Mouse (Mus musculus) spleen, postnatal 4 days (tissue): ENCODE measurements around the gene Entpd3.

ENCODE experiments used
- DNase-seq, 2 experiments: peaks; one replicate each; pipeline ENCODE4 v3.0.0; 2022; ENCODE audit warnings: low spot score in 2 of 2

Entpd3 gene

DNA sequence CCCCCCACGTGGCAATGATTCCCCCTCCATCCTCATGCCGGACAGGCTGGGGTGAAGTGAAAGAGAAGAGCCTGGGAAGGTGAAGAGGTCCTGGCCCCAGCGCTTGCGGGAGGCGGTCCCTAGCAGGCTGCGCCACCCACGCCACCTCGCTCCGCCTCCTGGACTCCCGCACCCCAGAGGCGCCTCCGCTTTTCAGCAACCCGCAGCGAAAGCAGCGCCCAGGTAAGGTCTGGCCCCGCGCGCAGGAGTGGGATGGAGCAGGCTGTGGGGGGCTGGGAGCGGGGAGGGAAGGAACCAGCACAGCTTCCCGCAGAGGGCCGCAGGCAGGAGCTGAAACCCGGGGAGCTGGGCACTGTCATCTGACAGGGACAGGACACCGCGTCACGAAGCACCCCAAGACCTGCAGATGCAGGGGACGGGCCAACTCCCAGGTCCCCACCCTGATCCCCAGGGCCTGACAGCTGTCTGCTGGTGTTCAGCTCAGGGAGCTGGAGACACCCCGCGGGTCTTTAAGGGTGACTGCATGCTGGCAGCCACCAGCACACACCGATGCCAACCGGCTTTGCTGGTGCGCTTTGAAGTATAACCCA, at the start of gene Entpd3:
TSS of gene Entpd3 (plus strand) at position 157 of the 590 bp plus-strand sequence.
- no peak for DNase-seq

DNA sequence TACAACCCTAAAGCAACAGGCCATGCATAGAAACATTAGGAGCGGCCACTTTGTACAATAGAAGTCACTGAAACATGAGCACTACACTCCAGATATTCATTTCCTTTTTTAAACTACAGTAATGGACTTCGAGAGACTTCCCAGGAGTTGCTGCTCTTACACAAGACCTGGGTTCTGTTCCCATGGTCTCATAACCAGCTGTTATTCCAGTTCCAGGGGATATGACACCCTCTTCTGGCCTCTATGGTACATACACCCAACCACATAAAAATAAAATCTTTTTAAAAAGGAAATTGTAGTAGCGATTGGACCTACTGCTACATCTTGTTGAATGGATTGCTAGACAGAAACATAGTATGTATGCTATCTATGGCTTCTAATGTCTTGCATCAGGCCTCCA, 48.1 kb upstream of the Entpd3 start:
- DNase-seq, result no peak

DNA sequence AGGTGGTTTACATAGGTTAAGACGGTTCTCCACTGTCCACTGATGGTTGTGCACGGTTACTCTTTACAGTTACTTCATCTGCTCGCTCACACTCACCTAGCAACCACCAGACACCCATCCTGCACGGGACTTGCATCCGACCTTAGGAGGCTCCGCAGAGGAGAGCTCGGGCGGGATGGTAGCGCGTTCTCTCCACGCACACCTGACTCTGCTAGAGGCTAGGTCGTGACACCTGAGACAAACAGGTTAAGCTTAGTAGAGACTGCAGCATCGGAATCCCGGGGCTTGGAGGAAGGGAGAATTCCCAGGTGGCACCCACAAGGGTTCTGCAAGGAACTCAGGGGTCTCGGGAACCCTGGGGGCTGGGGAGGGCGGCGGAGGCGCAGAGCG, 47.6 kb upstream of the Entpd3 start, which contains the start of gene Eif1b:
TSS of gene Eif1b (plus strand) at position 223 of the 390 bp plus-strand sequence.
- no peak for DNase-seq

DNA sequence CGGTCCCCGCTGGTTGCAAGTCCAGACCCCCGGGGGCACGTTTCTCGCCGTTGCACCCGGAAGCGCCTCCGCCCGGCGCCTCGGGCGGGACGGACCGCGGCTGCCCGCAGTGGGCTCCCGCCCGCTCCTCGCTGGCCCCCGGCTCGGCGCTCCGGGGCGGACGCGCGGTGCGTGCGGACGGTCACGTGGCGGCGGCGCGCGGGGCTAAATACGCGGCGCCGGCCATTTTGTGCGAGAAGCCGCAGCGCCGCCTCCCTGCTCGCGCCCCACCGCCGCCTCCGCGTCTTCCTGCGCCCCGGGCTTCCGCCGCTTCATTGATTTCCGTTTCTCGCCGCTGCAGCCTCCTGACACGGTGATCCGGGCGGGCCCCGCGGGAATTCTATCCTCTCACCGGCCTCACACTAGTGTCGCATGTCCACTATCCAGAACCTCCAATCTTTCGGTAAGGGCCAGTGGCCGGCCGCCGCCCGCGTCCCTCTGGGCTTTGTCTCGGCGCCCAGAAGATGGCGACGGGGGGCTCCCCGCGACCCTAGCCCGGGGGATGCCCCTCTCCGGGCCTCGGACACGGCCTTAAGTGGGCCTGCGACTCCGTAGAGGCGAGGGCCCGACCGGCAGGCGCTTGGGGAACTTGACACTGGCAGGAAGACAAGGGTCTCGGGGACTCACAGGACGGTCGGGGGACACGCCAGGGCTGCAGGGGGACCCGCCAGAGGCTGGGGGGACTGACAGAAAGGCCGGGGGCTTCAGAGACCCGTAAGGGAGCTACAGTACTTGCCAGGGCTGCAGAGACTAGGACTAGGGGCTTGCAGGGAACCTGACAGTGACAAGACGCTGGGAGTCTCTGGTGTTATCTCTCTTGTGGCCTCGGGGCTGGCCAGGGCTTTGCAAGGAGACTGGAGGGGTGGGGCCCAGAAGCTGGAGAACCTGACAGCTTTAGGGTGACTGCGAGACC, 46.9 kb upstream of the Entpd3 start:
- peak; percentile 74 to 90 for DNase-seq

DNA sequence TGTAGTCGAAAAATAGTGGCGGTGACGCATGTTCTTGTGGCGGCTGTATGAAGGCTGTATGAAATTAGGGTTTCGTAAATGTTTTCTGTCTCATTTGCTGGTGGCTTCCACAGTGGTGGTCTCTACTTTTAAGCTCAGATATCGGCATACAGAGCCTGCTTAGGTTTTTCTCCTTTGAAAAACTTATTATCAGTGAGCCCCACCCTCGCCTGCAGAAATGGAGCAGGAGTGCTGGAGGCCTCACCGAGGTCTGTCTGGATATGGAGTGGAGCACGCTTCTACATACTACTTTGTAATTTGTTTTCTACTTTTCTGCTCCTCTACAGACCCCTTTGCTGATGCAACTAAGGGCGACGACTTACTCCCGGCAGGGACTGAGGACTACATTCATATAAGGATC, 45.8 kb upstream of the Entpd3 start:
- DNase-seq, result no peak

DNA sequence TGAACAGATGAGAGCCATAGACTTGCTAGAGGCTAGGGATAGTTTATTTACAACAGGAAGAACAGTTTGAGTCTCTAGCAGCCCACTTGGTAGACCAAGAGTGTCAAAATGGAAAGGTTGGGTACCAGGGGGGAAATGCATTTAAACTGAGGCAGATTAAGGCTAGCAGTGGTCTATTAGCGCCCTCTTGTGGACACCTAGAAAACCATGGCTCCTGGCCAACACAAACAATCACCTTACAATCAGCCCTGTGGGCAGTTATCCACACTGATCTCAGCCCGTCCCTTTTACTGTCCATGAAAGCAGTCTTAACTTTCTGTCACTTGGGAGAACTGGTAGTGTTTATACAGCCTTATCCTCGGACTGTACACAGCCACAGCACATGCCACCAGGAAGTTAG, 42.9 kb upstream of the Entpd3 start:
- peak; percentile 51 to 72 for DNase-seq

DNA sequence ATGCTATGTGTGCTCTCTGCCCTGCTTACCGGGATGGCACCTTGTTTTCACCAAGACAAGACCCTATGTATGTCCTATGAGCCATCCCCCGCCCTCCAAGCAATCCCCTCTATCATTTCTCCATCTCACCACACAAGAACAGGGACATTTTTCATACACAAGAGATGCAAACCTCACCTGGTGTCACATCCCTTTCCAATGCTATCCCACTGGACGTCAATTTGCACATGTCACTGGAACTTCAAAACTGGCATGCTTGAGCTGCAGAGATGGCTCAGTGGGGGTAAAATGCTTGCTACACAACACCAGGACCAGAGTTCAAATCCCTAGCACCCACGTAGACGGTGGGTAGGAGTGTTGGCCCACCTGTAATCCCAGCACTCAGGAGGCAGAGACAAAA, 41.6 kb upstream of the Entpd3 start:
- DNase-seq, result no peak

DNA sequence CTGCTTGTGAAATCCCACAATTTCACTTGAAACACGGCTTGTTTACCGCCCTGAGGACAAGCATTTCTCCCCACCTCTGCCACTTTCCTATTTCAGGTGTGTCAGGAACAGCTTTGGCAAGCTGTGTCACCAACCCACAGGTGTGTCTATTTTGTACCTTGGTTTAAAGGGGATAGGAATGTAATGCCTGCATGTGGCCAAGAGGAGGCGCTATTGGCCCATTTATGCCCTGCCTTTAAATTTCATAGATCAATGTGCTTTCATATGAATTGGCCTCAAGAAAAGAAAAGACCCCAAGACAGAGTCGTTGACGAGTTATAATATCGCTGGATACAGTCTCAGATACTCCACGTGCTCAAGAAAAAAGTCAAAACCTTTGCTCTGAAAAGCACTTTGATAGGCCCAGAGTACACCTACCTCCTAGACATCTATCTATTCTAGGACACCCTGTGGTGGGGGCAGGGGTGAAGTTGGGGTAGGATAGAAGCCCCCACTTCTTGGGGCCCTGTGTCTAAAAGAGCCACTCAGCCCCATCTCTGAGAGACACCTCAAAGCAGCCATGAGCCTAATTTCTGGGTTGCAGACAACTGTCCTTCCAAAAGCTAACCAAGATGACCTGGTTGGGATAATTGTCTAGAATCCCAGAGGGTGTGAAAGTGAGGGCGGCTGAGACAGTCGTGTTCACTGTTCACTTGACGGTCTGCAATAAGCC, 38.3 kb upstream of the Entpd3 start:
- DNase-seq, result no peak

DNA sequence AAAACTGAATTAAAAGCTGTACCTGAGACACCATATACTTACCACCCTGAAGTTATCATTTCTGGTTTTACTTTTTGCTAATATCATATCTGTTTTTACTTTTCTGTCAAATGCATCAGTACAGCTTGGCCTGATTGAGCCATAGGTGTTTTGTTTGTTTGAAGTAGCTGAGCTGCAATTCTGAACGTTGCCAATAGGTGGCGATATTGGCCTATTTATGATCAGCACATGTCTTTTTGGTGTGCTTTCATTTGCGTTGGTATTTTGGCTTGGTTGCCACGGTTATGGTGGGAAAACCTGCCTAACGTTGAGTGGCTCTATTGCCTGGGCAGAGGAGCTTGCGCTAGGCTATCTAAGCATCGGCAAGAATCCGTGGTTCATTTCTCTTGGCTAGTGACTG, 37.6 kb upstream of the Entpd3 start:
- DNase-seq, result peak; percentile 72 to 91

DNA sequence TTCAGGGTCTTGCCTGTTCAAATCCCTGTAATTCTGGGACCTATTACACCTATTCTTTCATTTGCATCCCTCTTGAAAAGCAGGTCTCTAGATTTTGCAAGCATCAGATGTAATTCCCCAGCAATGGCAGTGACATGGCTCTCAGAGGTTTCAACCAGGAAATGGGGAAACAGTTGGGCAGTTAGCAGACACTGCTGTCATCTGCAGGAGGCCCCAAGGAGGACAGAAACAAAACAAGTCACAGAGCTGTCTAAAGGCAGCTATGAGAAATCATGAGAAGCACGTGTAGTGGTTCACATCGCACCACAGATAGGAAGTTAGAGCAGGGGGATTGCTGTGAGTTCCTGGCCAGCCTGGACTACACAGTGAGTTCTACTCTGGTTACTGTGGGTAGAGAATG, 35.2 kb upstream of the Entpd3 start:
- DNase-seq, result no peak

DNA sequence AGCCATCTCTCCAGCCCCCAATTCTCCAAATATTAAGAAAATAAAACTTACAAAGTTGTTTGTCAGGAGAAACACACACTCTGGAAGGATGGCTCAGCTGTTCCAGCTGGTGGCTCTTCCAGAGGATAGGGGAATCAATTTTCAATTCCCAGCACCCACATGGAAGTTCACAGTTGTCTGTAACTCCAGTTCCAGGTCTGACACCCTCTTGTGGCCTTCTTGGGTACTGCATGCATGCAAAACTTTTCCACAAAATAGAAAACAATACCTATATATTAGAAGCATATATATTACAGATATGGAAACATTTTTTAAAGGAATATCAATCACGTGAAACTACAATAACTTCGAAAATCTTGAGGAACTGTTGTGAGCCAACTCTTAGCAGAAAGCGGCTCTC, 27.8 kb upstream of the Entpd3 start:
- peak in 1 of 2 experiments; percentile 70 for DNase-seq

DNA sequence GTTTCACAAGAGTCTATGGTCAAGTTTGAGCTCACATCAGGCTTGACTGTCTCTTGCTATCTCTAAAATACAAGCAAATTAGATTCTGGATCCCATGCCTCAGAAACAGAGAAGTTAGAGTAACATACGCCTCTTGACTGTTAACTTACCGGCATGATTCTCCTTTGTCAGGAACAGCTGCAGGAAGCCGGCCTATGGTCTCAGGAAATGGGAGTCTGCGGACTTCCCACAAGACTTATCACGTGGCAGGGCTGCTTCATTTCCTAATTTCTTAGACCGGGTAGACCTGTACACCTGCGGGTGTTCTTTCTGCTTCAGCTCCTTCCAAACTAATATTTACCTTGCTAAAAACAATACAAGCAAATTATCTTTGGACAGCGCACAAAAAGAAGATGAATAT, 22.9 kb upstream of the Entpd3 start:
- DNase-seq, result no peak

DNA sequence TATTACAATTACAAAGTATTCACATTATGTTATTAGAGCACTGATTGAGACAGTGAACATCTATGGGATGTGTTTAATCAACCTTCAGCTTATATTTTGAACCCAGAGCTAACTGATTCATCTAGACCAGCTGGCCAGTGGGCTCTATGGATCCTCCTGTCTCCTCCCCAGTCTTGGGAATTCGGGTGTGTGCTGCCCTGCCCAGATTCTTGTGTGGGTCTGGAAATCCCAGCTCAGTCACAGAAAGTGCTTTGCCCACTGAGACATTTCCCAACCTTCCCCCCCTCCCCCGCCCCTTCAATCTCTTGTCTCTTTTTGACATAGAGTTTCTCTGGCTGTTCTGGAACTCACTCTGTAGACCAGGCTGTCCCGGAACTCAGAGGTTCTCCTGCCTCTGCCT, 20.7 kb upstream of the Entpd3 start:
- no peak for DNase-seq

DNA sequence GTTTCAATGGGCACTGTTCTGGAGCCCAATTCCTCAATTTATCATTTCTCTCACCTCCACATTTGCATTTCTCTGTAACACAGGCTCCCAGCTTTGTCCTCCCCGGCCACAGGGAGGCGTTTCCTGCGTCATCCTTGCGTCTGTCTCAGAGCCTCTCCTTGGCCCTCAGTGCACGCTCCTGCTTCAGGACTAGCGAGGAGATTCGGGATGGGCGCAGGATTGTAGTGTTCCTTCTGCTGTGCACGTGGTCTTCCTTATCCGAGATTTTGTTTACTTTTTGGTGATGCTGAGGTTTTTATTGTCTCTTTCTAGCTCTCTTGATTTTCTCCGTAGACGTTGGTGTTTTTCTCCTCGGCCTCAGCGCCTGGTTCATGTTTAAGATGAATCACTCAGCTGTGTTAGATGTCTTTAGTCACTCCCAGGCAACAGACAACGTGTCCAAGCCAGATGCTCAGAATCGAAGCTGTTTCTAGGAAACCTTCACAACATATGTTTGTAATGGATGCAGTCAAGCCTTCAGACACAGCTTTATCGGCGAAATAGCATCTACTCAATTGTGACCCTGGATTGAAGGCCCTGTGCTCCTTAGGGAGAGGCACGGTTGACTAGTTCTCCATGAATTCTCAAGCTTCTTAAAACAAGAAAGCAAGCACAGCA, 20.0 kb upstream of the Entpd3 start:
- no peak for DNase-seq

DNA sequence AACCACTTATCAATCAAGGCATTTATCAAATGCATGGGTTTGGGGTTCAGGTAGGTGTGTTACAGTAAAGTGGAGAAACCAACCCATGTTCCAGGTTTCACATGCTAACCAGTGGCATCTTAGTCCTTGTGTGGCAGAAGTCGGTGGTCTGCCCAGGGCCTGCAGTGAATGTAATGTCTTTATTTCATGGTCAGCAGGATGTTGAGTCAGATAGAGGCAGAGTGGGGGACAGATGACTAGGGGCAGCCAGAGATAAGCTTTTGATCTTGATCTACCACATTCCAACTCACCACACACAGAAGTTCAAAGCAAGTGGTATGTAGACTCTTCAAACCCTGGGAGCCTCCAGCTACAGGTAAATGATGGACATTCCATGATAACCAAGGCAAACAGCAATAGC, 18.5 kb upstream of the Entpd3 start:
- DNase-seq, result no peak

DNA sequence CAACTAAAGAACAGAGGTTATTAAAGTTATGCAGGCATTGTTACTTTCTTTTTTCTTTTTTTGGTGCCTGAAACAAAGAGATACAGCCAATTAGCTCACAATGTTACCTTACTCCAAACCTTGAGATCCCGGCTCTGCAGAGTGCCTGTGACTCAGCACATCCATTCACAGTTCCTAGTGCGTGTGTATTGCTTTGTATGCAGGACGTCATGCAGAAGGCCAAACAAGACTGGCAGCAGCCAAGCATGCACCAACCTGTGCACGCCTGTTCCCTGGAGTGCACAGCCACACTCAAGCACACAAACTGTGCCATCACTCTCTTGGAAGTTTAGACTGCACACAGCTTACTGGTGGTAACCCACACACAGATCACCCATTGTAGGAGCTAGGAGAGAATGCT, 12.3 kb upstream of the Entpd3 start:
- no peak for DNase-seq

DNA sequence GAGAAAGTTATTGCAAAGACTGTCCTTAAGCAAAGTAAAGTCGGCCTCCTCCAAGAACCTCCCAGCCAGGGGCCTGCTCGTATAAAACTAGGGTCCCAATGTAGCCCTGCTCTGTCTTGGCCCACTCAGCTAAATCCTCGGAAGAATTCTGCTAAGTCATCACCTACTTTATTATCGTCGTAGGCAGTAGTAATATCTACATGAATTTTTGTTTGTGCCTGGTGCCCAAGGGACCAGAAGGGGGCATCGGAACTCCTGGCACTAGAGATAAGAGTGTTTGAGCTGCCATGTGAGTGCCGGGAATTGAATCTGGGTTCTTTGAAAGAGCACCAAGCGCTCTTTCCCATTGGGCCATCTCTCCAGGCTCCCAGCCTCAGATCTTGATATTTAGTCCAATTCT, 11.7 kb upstream of the Entpd3 start:
- DNase-seq, result no peak

DNA sequence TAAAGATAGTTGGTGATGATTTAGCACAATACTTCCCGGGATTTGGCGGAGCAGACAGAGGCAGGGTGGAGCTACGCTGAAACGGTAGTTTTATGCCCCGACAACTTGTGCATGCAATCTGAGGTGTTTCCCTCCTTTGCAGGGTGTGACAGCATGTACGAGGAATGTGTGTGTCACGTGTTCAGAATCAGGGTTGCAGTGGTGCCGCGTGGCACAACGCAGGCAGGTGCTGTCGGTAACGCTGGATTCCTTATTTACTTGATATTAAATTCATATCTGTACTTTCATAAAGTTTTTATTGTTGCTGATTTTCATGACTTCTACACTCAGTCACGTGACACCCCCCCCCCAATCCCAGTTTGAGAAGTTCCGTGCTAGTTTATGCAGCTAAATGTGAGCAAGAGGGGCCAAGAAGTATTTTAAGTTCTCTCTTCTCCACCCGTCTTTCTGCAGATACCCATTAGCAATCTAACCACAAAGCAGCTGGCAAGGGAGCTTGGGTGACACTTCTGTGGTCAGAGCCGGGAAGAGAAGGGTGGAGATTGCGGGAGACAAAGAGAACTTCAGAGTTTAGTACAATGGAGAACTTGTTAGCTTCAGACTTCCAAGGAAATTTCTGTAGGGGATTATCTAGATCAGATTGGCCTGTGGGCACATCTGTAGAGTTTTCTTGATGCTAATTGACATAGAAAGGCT, 10.7 kb upstream of the Entpd3 start:
- no peak for DNase-seq

DNA sequence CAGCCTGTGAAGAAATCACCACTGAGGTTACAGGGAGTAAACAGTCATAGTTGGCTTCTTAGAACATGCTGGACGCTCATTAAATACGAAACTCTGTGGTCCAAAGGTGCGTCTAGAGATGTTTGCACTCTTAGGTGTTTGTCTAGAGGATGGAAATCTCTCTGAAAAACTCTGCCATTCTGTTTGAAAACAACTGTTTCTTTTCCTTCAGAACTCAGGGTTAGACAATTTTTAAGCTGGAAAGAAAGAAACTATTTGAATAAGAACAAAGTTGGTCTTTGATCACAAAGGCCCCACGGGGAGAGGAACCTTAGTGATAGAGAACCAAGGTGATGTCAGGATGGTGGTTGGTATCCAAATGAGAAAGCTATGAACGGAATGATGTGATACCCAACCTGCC, 9.1 kb upstream of the Entpd3 start:
- no peak for DNase-seq

DNA sequence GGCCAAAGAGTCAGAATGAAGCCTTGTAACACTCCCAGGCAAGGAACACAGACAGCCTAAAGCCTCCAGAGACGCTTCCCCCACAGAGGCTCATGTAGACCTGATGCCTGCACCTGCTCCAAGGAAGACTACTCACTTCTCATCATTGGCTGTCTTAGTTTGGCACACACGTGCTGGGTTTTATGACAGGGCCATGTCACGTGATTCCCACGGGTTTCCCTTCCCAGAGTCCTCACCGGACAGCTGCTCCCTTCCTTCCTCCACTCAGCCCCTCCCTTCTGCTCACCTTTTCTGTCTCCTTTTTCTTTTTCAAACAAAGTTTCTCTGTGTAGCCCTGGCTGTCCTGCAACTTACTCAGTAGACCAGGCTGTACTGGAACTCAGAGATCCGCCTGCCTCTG, 7.6 kb upstream of the Entpd3 start:
- no peak for DNase-seq

DNA sequence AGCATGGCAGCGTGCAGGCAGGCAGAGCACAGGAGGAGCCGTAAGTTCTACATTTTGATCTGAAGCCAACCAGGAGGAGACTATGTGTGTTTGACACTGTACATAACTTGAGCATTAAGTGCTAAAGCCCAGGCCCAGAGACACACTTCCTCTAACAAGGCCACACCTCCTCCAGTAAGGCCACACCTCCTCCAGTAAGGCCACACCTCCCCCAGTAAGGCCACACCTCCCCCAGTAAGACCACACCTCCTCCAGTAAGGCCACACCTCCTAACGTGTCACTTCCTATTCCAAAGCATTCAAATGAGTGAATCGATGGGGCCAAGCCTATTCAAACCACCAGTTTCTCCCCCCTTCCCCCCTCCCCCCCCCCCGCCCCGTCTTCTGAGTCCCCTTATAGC, 6.9 kb upstream of the Entpd3 start:
- DNase-seq, result no peak
